Mouse (Mus musculus) adrenal gland, postnatal 4 days (tissue): ENCODE results near the gene Nelfa. TPM values are rescaled to one million over a fixed set of nuclear protein-coding genes. Genes with fewer than 3 reads are reported as not detected.
"Not testable (repeated sequence)": the region's sequence is repeated elsewhere in the genome, so short reads cannot be mapped to it uniquely, and the experiment has no call there.

Experiments
- DNase-seq, 2 experiments: peaks; one replicate each; pipeline ENCODE4 v3.0.0; 2021 to 2022; ENCODE audit warnings: low spot score in 2 of 2, mixed read lengths in 2 of 2
- long read RNA-seq, 2 experiments: library from polyadenylated mRNA; stranded (forward); transcript quantifications; one replicate each; pipeline ENCODE4 v2.0.0; 2021
- total RNA-seq, 2 experiments: library from RNA; stranded (reverse); gene quantifications; 2 replicates each; pipeline ENCODE4 v1.2.3; 2021

Nelfa gene
- 10 to 100 TPM; 31.1 to 32.7 TPM for total RNA-seq
- long read RNA-seq, experiment 1, transcript Nelfa-201 (11 exons, 2,580 nt), result major isoform, 53 of 60 reads
- long read RNA-seq, experiment 1, partial matches to known transcripts, result 4 of 60 reads
- long read RNA-seq, experiment 1, other reads (novel, unspliced or antisense), result 3 of 60 reads
- long read RNA-seq, experiment 2, transcript Nelfa-201 (11 exons, 2,580 nt), result major isoform, 61 of 77 reads
- long read RNA-seq, experiment 2, partial matches to known transcripts, result 10 of 77 reads
- long read RNA-seq, experiment 2, other reads (novel, unspliced or antisense), result 6 of 77 reads

DNA sequence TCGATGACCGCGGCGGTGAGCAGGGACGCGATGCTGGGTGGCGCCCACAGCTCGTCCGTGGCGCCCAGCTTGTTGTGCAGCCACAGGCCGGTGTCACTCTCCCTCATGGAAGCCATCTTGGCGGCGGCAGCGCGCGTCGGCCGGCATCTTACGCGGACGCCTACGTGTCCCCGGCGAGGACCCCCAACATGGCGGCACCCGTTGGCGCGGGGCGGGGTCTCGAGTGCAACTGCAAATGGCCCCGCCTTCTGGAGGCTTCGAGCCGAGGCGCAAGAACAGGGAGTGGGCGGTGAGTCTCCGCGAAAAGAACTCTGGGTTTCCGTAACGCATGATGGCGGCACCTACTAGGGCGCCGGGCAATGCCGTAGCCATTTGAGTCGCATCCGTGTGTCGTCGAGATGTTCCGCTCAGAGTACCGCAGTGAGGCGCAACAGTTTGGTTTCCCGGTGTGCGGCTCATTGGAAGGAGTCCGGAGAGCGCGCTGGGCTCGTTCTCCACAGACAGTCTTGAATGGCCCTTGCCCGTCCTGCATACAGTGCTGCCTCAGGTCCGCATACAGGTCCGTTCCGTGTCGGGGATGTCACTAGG is at the start of gene Nelfa:
Gene Nelfa (minus strand): TSS at position 294 of the 588 bp plus-strand sequence.
- DNase-seq, result peak; percentile 91 to 97

DNA sequence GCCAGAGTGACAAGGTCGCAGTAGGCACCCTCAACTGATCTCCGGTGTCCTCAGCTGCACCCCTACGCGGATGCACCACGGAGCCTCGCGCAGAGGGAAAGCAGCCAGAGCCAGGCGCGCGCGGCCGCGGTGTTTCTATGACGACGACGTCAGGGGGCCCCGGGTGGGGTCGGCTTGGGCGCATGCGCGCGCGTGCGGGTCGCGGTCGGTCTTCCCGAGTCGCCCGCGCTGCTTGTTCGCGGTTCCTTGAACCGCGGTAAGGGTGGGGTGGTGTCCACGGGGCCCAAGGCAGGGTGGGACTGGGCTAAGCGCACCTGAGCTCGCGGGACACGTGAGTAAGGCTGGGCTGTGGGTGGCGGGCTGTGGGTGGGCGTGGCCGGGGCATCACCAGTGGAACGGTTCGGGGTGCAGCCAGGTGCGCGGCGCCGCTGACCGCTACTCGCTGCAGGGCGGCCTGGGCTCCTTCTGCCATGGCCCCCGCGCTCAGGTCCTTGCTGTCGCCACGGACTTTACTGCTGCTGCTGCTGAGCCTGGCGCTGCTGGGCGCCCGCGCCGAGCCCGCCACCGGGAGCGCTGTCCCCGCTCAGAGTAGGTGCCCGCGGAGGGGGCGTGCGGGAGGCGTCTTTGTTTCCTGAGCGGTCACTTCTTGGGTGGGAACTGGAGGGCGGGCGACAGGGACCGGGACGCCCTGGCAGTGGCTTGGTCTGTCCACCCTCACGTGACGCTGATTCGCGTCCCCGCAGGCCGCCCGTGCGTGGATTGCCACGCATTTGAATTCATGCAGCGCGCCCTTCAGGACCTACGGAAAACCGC is 47.3 kb upstream of the Nelfa start, which contains the start of gene Gm1673:
Gene Gm1673 (plus strand): TSS at position 125 of the 813 bp plus-strand sequence.
- peak; percentile 80 to 82 for DNase-seq

DNA sequence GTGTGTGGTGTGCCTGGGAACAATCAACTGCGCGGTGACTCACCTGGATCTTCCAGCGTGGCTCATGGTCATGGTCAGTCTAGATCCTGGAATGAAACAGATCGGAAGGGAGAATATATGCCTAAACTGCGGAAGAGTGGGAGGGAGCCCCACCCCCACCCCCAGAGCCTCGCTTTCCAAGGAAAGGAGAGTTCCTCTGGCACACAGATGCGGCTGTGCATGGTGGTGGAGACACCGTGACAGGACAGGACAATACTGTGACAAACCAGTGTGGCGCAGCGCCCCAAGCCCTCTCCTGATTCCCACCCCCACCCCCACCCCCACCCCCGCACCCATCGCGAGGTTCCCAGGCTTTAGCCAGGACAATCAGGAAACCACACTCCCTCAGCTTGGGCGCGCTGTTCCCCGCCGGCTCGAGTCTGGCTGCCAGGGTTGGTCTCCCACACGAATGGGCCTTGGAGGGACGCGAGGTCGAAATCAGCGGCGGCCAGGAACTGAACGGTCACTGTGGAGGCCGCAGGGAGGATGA is 46.6 kb upstream of the Nelfa start:
- no peak for DNase-seq

DNA sequence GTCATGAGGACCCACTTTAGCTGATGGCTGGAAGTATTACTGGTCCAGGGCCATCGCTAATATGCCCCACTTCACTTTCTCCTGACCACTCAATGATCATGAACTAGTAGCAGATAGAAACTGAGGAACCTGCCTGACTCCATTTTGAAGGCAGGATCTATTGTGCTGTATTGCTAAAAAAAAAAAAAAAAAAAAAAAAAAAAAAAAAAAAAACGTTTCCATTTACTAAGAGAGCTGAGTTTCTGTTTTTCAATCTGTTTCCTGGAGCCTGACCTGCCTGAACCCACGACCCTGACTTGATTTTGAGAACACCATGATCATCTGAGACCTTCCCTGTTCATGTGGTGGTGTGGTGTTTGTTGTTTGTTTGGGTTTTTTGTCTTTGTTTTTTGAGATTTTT is 40.1 kb upstream of the Nelfa start:
- DNase-seq, result no peak

DNA sequence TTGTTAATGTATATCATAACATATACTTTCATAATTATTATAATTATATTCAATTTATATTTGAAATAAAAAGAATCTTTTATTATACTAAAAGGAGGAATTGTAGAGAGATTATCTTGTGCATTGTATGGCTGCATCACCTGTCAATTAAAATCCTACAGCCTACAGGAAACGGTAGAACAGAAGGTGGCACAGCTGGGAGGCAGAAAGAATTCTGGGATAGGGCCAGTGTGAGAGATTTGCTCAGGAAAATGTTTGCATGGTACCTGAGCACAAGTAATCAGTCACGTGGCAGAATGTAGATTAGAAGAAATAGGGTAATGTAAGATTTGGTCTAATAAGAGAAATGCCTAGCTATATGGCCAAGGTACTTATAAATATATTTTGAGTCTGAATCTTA is 38.5 kb upstream of the Nelfa start:
- DNase-seq, result no peak

DNA sequence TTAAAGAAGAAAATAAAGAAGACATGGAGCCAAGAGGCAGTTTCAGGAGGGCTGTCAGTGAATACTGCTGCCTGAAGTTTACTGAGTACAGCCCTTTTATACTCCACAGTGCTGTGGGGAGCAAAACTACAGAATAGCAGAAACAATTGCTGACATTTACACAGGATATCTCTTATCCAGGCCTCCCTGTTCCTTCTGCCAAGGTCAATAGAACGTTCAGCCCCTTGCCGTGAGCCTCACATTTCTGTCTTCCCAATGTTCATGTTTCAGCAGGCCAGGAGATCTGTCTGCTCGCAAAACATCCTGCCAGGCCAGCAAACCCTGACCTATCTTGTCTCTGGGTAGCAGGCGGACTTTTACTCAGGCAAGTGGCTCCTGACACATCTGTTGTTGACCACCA is 23.2 kb upstream of the Nelfa start:
- DNase-seq, result no peak

DNA sequence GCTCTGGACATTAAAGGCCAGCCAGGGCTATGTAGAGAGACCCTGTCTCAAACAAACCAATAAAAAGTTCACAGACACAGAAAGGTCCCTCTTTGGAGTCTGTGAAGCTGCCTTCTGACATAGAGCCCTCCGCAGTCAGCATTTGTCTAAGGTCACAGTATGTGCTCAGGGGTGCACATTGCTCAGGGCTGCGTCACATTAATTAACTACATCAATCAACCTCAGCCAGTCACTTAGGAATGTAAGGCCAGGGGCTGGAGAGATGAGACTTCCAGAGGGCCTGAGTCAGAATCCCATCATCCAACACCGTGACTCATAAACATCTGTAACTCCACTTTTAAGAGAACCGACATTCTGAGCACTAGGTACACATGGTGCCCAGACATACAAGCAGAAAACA is 19.7 kb upstream of the Nelfa start:
- DNase-seq, result no peak

DNA sequence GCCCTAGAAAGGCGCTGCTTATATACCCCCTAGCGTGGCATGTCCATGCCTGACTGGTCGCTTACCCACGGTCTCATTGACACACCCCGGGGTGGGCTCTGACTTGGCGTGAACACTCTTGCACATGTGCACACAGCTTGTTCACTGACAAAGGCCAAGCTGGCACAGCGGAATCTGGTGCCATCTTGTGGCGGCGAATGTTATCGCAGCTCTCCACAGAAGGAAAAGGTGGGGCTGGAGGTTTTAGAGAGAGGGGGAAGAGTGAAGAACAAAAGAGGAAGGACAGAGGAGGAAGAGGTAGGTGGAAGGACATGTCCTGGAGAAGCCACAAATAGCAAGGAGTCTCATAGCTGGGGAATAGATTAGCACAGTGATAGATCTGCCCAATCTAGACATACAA is 18.1 kb upstream of the Nelfa start:
- peak; percentile 28 to 31 for DNase-seq

DNA sequence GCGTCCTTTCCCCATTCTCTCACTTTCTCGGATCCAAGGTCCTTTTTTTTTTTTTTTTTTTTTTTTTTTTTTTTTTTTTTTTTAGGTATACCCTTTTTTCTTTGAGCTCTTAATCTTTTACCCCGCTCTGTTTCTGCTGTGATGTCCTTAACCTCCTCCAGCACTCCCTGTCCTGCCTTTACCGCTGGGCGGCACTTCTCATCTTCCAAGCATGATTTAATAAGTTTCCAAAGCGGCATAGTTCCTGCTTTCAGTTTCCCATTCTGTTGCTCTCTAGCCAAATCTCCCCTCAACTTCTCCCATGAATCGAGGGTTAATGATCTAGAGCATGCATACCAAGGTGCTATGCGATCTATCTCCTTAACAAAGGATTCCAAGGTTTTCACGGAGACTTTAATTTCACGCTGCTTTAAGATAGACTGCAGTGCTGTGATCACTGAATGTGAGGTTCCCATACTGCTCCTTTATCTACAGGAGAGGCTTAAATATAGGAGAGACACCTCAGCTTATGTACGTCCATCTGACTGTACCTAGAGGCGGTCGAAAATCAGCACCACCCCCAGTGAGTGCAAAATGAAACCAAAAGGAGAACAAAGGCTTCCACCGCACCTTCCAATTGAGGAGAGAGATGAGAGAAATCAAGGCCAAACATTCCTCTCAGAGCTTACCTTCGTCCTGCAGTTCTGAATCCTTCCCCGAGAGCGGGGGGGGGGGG is 17.4 kb upstream of the Nelfa start:
- DNase-seq, result no peak

DNA sequence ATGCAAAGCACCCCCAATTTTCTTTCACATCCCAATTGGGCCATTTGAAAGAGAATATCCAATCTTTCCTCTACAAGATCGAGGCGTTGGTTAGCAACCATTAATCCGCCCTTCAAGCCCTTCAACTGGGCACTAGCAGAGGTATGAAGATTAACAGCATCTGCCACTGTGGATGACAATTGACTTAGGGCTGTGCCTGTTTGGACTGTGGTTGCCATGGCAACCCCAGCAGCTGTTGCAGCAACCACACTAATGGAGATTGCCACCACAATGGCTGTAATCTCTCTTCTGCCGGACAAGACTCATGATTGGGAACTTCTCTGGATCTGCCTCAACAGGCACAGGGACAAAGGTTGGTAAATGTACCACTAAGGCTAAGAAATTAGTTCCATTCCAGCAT is 12.1 kb upstream of the Nelfa start:
- no peak for DNase-seq

DNA sequence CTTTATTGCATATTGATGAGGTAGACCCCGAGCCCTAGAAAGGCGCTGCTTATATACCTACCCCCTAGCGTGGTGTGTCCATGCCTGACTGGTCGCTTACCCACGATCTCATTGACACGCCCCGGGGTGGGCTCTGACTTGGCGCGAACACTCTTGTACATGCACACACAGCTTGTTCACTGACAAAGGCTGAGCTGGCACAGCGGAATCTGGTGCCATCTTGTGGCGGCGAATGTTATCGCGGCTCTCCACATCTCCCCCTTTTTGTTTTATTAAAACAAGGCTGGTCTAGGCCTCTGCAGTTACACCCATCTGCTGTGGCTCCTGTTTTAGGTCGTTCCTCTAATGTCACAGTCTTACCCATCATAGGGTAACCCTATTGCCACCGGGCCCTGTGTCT is 10.8 kb upstream of the Nelfa start:
- not testable (repeated sequence) for DNase-seq

DNA sequence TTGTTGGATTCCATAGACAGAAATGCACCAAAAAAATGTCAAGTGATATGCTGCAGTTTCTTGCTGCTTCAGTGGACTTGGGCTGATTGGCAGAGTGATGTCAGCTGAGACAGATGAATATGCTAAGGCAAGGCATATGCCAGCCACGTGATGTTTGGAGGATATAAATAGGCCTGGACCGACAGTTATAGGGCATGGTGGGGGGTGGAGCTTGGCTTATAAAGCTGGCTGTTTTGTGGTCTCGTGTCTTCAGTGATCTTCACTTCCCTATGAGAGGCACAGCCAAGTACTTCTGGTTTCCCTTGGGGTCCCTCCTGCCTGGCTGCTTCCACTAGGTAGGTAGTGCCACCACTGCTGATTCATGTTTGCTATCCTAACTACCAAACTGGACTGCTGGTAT is 2.2 kb upstream of the Nelfa start:
- no peak for DNase-seq

DNA sequence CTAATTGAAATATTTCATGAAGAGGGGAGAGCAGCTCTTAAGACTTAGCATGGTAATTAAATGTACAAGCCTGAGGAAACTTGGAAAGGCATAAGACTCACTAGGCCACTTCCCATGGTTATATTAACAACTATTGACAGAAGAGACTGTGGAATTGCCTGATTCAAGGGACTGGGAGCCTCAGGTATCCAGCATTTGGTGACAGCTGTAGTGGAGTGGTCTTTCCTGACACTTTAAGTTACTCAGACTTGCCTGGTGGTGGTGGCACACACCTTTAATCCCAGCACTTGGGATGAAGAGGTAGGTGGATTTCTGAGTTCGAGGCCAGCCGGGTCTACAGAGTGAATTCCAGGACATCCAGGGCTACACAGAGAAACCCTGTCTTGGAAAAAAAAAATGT is 1.0 kb upstream of the Nelfa start:
- no peak for DNase-seq

DNA sequence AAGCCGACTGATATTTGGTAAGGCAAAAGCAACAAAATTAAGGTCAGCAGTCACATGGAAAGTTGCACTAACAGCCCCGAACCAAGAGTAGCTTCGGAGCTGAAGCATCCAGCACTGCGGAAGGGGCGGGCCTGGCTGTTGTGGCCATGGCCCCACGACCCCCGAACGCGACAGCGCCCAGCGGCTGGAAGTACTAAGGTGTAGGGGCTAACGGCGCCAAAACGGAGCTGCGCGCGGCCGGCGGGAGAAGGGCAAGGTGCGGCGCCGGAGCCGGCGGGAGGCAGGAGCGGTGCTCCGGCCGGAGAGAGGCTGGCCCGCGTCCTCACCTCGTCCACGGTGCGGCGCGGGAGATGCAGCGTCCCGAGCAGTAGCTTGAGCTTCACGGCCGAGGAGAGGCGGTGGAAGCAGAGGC is 507 bp downstream of the Nelfa start:
- DNase-seq, result peak in 1 of 2 experiments; percentile 38

DNA sequence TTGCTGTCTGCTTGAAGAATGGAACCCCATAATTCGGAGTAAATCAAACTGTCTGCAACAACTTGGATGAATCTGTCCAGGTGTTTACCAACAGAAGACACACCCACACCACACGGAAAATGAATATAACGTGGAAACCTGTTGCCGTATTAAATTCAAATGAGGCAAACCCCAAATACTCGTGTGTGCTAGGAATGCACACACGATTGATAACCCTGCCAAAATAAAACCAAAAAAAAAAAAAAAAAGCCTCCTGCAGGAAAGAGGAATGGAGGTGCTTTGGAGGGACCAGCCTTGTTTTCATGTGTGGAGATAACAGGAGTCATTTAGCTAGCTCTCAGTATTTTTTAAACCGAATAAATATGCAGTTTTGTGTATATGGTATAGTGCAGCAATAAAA is 1.3 kb downstream of the Nelfa start:
- DNase-seq, result no peak

DNA sequence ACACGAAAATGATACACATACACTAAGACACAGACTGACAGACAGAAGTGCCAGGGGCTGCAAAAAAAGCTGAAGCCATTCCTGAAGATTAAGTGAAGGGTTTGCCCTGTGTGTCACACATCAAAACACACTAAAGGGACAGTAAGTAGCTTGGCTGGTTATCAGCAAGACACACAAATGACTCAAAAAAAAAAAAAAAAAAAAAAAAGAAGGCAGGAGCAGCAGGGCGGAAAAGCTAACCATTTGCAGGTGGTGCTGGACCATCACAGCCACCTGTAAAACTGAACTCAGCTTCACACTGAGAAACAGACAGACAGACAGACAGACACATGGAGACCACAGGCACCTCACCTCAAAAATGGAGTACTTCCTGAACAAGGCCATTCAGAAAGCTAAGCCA is 2.1 kb downstream of the Nelfa start:
- DNase-seq, result no peak

DNA sequence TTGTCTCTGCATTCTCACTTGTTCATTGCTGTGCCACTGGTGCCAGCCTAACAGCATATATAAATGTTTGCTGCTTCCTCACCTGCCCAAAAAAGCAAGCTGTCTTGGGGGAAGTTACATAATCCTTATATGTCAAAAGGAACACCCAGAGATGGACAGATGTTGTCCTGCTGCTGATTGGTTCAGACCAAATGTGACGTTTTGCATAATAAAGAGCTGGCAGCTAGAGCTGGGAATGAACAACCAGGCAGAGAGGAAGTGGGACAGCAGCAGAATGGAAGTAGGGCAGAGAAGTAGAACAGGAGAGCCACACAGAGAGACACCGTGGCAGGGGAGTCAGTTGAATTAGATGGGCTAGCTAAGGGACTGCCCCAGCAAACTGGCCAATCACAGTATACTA is 3.8 kb downstream of the Nelfa start:
- no peak for DNase-seq

DNA sequence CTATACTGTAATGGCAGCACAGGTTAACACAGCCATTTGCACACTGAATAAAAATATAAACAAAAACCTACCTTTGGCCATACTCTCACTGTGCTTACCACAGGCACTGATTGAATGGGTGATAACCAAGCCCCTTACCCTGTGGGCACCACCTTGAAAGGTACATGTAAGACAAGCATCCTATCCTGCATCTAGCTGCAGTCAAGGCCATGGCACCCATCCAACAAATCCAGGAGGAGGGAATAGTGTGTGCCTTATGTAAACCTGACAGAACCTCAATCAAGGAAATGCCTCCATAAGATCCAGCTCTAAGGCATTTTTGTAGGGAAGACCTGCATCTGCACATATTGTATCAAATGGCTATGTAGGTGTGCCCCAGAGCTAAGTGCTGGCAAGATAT is 10.0 kb downstream of the Nelfa start:
- no peak for DNase-seq

DNA sequence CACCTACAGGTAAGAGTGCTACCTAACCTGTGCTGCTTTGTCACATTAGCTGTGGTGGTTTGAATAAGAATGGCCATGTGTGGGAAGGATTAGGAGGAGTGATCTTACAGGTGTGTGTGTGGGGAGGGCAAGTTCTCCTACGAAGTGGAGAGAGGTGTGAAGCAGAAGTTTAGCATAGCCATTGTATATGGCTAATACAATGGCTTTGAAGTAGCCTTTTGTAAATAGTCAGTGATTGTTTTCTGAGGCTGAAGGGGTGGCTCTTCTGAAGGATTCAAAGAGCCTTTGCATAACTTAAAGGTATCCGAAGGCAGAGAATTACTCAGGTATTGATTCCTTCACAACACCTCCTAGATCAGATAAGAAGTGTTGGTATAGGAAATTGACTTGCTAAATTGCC is 13.6 kb downstream of the Nelfa start:
- no peak for DNase-seq

DNA sequence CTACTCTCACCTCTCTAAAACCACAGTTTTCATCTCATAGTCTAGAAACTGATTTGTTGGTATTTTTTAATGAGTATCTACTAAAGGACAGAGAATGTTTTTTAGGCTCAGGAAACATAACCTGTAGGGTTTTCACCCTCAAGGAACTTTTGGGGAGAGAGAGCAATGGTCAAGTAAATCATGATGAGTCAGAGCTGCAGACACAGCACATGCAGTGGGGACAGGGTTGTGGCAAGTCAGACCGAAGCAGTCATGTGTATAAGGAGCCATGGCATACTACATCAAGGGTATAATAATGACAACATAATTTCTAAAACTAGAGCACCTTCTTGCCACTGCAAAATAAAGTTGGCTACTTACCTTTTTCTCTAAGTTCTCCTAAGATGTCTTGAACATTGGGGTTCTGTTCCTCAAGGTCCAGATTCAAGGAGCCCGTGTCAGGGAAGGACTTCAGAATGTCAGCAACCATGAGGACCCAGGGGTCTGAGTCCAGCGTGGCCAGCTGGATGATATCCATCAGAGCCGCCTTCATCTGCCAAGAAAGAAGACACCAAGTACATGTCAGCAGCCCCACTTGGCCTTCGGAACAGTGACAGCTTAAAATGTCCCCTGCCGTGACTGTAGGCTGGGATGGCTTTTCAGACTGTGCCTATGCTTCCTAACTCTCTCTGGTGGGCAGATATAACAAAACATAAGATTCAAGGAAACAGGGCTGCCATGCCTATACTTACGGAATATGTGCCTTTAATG is 14.6 kb downstream of the Nelfa start:
- no peak for DNase-seq

DNA sequence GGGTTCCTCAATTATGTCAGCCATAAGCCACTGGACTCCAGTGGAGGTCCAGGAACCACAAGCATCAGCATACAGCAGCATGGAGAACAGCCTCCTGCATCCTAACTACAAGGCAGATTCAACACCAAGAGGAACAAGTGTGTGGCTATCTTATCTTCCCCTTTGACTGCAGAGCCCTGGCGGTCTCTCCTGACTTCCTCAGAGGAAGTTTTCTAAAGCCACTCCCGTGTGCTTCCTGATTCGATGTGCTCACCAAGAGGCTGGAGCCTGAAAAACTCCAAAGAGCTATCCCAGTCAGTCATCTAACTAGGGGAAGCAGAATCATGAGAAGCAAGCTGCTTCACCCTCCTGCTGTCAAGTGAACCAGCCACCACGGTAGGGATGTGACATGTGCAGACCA is 15.3 kb downstream of the Nelfa start:
- no peak for DNase-seq
